Mouse (Mus musculus) bone marrow, adult 2 months (tissue): ENCODE results near the gene Cyyr1. TPM values are rescaled to one million over a fixed set of nuclear protein-coding genes. Genes with fewer than 3 reads are reported as not detected.

ENCODE experiments used
- H3K27ac ChIP-seq: fragments of 200-500 bp; 2 replicates; pipeline ENCODE4 v1.5.1; 2012; ENCODE audit warnings: low read depth, mild to moderate bottlenecking, control low read depth, inconsistent platforms, low read length; ENCODE audit not compliant: control insufficient read depth, poor library complexity, insufficient read depth
- H3K4me1 ChIP-seq: fragments of 200-500 bp; 2 replicates; pipeline ENCODE4 v1.6.1; 2011; ENCODE audit warnings: low read length; ENCODE audit not compliant: control insufficient read depth, insufficient read depth
- H3K4me3 ChIP-seq: fragments of 200-500 bp; replicated peaks from 2 replicates; pipeline ENCODE3; 2011; ENCODE audit warnings: mild to moderate bottlenecking, low read depth, low read length, control low read depth; ENCODE audit not compliant: control insufficient read depth
- CTCF ChIP-seq: fragments of 200-500 bp; IDR thresholded peaks from 2 replicates; pipeline ENCODE4 v1.5.1; 2011; ENCODE audit warnings: low read length, control low read depth; ENCODE audit not compliant: control insufficient read depth, insufficient read depth
- POLR2A ChIP-seq: fragments of 200-500 bp; IDR thresholded peaks from 2 replicates; pipeline ENCODE4 v1.6.1; 2011; ENCODE audit warnings: low read depth, mild to moderate bottlenecking, control low read depth, low read length, borderline replicate concordance; ENCODE audit not compliant: control insufficient read depth
- WGBS: fragments of 180-500 bp; shearing (Covaris S2); methylation state at CpG from one replicate; pipeline ENCODE4 v1.1.7; 2018; 5-methylcytosine and 5-hydroxymethylcytosine counted together
- polyA plus RNA-seq: library from polyadenylated mRNA; stranded (reverse); fragments of >200 nt; gene quantifications from 2 replicates; pipeline ENCODE4 v1.2.4, GENCODE M21; 2011; ENCODE audit warnings: low replicate concordance; ENCODE audit not compliant: missing spikeins, insufficient read depth, insufficient read length

The Cyyr1 gene
- polyA plus RNA-seq, 1 experiment, result 0.37 TPM

DNA sequence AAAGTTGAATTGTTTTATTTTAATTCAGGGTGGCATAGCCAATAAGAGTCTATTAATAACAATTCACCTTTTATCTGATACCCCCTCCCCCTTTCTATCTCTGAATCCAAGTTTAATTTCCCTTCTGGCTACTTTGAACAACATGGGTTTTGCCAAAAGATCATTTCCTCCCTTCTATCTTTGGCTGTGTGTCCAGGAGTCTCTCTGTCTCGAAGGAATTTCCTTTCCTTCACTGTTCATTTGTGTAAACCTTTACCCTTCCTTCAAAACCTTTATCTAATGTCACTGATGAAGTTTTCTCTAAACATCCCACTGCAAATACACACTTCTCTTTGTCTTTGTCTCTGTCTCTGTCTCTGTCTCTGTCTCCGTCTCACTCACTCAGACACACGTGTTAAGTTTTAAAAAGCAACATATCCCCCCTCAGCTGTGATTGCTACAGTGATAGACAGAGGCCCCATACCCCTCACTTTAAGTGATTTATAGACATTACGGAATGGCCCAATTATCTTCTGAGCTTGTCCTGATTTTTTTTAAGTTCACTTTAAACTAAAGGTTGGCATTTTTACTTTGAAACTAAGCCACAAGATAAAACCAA is 11.4 kb downstream of the Cyyr1 start:
- Histone ChIP-seq H3K4me3 (no peak overlapping the region), H3K4me1 (no peaks in the 10 kb centered on the region), H3K27ac (no peak overlapping the region)
- TF ChIP-seq CTCF (no peak), POLR2A (no peak)
- WGBS, result 61% methylated on average over 4 of the region's 4 CpGs

DNA sequence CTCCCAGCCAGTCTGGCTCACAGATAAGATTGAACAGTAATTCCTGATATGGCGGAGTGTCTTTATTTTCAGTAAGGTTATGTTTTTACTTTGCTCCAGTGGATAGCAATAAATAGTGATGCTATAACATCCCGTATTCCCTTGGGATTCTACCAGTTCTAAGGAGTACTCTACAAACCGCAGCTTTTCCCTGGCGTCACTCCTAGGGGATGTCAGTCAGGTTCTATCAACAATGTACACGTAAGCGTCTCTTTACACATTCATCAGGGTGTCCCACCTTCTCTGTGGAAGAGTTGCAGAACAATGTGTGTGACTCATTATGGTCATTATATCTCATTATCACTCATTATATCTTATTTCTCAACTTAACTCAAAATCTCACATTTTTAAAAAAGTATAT is 12.2 kb downstream of the Cyyr1 start:
- no peaks in the 10 kb centered on the region for H3K4me1 ChIP-seq
- no peak overlapping the region for H3K4me3 ChIP-seq
- H3K27ac ChIP-seq, result no peak overlapping the region
- WGBS, result 89% methylated on average over 6 of the region's 6 CpGs
- no peak for TF ChIP-seq CTCF
- TF ChIP-seq POLR2A, result no peak

DNA sequence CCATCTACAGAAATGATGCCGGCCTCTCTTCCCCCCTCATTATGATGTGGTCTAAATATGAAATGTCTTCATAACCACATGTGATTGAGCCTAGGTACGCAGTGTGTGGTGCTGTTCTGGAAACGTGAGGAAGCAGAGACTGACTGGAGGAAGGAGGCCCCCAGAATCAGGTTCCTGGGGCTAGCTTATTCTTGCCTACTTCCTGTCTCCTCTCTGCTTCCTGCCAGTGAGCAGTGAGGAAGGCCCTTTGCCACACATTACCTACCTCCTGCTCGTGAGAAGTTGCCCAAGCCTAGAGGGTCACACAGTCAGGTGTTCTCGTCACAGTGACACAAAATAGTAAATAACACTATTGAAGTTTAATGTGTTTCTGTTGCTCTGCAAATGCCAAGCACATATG is 14.8 kb downstream of the Cyyr1 start:
- 16% methylated on average over 5 of the region's 5 CpGs for WGBS
- H3K27ac ChIP-seq, result no peak overlapping the region
- no peak for TF ChIP-seq CTCF
- no peak for TF ChIP-seq POLR2A
- no peaks in the 10 kb centered on the region for H3K4me1 ChIP-seq
- no peak overlapping the region for H3K4me3 ChIP-seq

DNA sequence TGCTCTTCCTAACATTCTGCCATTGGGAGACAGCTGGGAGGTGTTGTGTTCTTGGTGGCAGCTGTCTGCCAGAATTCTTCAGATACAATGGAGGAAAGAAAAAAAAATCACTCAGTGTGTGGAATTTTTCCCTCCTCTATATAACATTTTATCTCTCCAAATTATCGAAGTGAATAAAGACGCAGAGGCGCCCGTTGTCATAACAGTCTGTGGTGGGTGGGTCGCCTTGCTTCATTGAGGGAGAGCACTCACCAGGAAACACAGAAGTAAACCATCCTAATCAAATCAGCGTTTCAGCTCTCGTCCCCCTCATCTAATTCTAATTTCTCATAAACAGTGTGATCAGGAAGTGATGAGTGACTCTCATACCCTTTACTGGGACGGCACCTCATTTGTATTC is 17.1 kb downstream of the Cyyr1 start:
- no peaks in the 10 kb centered on the region for H3K4me1 ChIP-seq
- TF ChIP-seq POLR2A (no peak), CTCF (no peak)
- H3K27ac ChIP-seq, result no peak overlapping the region
- 88% methylated on average over 8 of the region's 8 CpGs for WGBS
- H3K4me3 ChIP-seq, result no peak overlapping the region

DNA sequence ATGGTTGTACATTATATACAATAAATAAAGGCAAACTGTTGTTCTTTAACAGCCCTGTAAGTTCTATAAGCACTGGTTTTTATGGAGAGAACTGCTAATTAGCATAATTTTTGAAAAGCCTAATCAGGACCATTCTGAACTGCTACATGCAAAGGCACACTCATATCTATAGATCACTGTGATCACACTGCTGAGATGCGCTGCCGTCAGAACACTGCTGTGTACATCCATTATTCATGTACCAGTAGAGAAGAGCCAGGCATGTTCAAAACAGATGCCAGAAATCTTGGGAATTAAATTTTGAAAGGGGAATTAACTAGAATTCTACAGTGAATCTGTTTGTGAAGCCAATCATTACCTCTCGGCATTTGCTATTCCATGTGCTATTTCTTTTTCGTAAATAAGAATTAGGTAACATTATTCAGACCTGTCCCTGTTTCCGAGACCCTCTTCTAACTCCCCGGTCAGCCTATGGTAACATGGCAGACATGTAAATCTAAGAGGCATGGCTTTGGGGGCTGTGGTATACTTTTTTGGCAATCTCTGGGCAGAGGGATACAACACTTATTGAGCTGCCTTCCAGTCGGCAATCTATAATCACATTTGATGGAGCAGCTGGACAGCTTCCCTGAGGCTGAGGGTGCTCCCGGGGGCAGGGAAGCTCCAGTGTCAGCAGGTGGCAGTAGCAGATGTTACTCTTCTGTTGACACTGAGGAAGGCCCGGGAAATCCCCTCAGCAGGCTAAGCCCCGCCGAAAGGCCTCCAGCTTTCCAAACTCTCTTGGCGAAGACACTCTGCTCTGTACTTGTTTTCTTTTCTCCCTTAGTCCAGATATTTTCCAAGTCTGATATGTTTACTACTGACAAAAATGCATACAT is 25.2 kb downstream of the Cyyr1 start:
- 83% methylated on average over 12 of the region's 12 CpGs for WGBS

DNA sequence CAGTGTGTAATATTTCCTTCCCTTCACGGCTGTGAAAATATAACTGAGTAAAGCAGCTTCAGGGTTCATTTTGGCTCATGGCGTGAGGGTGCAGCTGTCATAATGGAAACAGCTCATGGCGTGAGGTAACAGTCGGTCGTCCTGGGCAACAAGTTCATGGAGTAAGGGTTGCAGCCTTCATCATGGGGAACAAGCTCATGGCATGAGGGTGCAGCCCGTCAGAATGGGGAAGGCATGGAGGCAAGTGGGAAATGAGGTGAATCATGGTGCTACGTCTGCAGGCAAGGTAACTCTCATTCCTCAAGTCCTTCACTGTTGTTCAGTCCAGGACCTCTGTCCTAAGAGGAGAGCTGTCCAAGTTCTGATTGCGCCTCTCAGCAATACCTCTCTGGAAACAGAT is 28.6 kb downstream of the Cyyr1 start:
- Histone ChIP-seq H3K4me1 (no peaks in the 10 kb centered on the region), H3K4me3 (no peak overlapping the region), H3K27ac (no peak overlapping the region)
- 85% methylated on average over 8 of the region's 8 CpGs for WGBS
- TF ChIP-seq POLR2A (no peak), CTCF (no peak)

More for the DNA sequence above, 25.2 kb downstream of the Cyyr1 start:
- TF ChIP-seq CTCF (no peak), POLR2A (no peak)
- Histone ChIP-seq H3K4me1 (no peaks in the 10 kb centered on the region), H3K27ac (no peak overlapping the region), H3K4me3 (no peak overlapping the region)

DNA sequence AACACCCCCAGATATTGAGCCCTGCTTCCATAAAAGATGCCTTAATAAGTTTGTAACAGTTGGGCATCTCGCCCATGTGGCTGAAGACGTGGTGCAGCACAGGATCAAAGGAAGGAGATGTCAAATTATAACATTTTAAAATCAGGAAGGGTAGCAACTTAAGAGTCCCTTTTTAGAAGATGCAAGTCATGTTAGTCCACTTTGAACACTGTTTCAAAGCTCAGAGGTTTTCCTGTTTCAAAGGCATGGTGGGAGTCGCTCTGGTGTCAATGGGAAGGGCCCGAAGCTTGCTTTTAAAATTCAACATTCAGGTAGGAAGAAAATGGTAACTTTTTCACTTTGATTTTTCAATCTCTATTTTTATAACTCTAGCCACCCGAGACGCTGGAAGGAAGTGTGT is 45.9 kb downstream of the Cyyr1 start:
- no peak overlapping the region for H3K27ac ChIP-seq
- TF ChIP-seq POLR2A, result no peak
- no peak for TF ChIP-seq CTCF
- H3K4me1 ChIP-seq, result no peaks in the 10 kb centered on the region
- H3K4me3 ChIP-seq, result no peak overlapping the region
- WGBS, result 11% methylated on average over 6 of the region's 6 CpGs

DNA sequence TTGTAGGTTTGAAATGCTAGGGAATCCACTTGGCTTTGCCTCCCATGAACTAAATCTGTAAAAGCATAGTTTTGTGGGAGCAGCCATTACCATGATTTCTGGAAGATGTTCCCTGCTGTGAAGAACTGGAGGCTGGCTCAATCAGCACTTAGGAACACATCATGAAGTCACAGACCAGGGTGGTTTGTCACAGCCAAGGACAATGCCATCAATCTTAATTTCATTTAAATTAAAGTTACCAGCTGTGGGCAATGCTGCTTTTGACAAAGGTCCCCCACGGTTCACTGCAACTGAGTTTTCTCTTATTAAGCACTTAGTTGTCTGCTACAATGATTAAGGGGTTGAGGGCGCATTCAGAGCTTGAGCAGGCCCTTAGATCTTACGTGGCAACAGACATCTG is 48.1 kb downstream of the Cyyr1 start:
- no peak overlapping the region for H3K4me3 ChIP-seq
- 73% methylated on average over 3 of the region's 3 CpGs for WGBS
- TF ChIP-seq POLR2A (no peak), CTCF (no peak)
- no peaks in the 10 kb centered on the region for H3K4me1 ChIP-seq
- H3K27ac ChIP-seq, result no peak overlapping the region
